Mouse (Mus musculus) embryonic stem cell, embryonic (primary cell): Measurements from ENCODE around the gene Atp1b1.

Experiments used
- CTCF ChIA-PET, 4 experiments: fragments of 300-600 bp in 2 of 4; fragments of 350-600 bp in 2 of 4; sonication (Branson Sonifier 250); formaldehyde crosslinking; loops; one replicate each; lab custom pipeline; 2022; ENCODE audit warnings: inconsistent platforms in 2 of 4; lab: Charles Lee
- POLR2A ChIA-PET, 4 experiments: fragments of 300-600 bp in 2 of 4; fragments of 350-600 bp in 2 of 4; sonication (Branson Sonifier 250); formaldehyde crosslinking; loops; one replicate each; lab custom pipeline; 2022; ENCODE audit warnings: antibody characterized with exemption in 4 of 4, inconsistent platforms in 1 of 4; lab: Charles Lee

The Atp1b1 gene

GRCm38 (mm10) chr1:164397672-164398071 is 60.5 kb downstream of the Atp1b1 start:
- CTCF ChIA-PET = interaction anchor here in 1 of 4 experiments (0.6 kb wide), 1 partner anchor 722 kb away, joined by 4 read pairs; no protein-coding TSS in a partner anchor
- POLR2A ChIA-PET = interaction anchor here in 2 of 4 experiments (1.1 to 1.7 kb wide), 2 partner anchors 21 to 44 kb away, joined by 4 to 6 read pairs; no protein-coding TSS in a partner anchor

GRCm38 (mm10) chr1:164395131-164395780 is 62.9 kb downstream of the Atp1b1 start:
- CTCF ChIA-PET = no interaction called here
- POLR2A ChIA-PET = interaction anchor here in 1 of 4 experiments (1.4 kb wide), 1 partner anchor 18 kb away, joined by 8 read pairs; no protein-coding TSS in a partner anchor

- POLR2A ChIA-PET = interaction anchor here in 2 of 4 experiments (0.6 to 1.4 kb wide), 7 partner anchors 16 to 570 kb away, joined by 3 to 7 read pairs (median 4); partner anchors contain the start of gene Atp1b1 (in 1 of the 2)
These were observed 66.0 kb downstream of the Atp1b1 start for GRCm38 (mm10) chr1:164392176-164392575.

GRCm38 (mm10) chr1:164389743-164390142 is 68.4 kb downstream of the Atp1b1 start:
- ChIA-PET CTCF (no interaction called here), POLR2A (interaction anchor here in 2 of 4 experiments (0.7 to 1.4 kb wide), 3 partner anchors 11 to 13 kb away, joined by 3 read pairs; no protein-coding TSS in a partner anchor)

More at GRCm38 (mm10) chr1:164392176-164392575, 66.0 kb downstream of the Atp1b1 start:
- CTCF ChIA-PET = no interaction called here
